Mouse (Mus musculus) C2C12 (cell line): Measurements from ENCODE around the gene Dnajc10. TPM values are rescaled to one million over a fixed set of nuclear protein-coding genes. Genes with fewer than 3 reads are reported as not detected.

Experiments used
- H3K27me3 ChIP-seq: one replicate; pipeline ENCODE4 v1.6.1; 2011; ENCODE audit not compliant: control insufficient read depth, insufficient read depth, insufficient read length
- H3K36me3 ChIP-seq: one replicate; pipeline ENCODE4 v1.6.1; 2011; ENCODE audit not compliant: control insufficient read depth, insufficient read depth
- H3K4me3 ChIP-seq: one replicate; pipeline ENCODE4 v1.5.1; 2011; ENCODE audit warnings: mild to moderate bottlenecking, control low read depth; ENCODE audit not compliant: poor library complexity, insufficient read depth, severe bottlenecking
- H3K79me2 ChIP-seq: one replicate; pipeline ENCODE4 v1.6.1; 2011; ENCODE audit not compliant: control insufficient read depth, insufficient read depth
- H3K79me3 ChIP-seq: one replicate; pipeline ENCODE4 v1.6.1; 2011; ENCODE audit warnings: low read depth, control low read depth
- H3ac ChIP-seq: one replicate; pipeline ENCODE3; 2011; ENCODE audit warnings: low read depth; ENCODE audit not compliant: control insufficient read depth, insufficient read length
- CEBPB ChIP-seq: IDR thresholded peaks from one replicate; pipeline ENCODE4 v1.6.1; 2011; ENCODE audit warnings: low read depth, mild to moderate bottlenecking, control low read depth, moderate library complexity
- CTCF ChIP-seq: IDR thresholded peaks from one replicate; pipeline ENCODE4 v1.5.1; 2011; ENCODE audit not compliant: control insufficient read depth, insufficient read depth, insufficient read length
- FOSL1 ChIP-seq: IDR thresholded peaks from one replicate; pipeline ENCODE4 v1.8.0; 2011; ENCODE audit warnings: mild to moderate bottlenecking, low read length; ENCODE audit not compliant: poor library complexity, insufficient read depth, severe bottlenecking
- MAX ChIP-seq: IDR thresholded peaks from one replicate; pipeline ENCODE4 v1.6.1; 2011; ENCODE audit warnings: mild to moderate bottlenecking, control low read depth
- MYOD1 ChIP-seq: IDR thresholded peaks from one replicate; pipeline ENCODE4 v1.6.1; 2011; ENCODE audit warnings: low read depth; ENCODE audit not compliant: control insufficient read depth, insufficient read length
- MYOG ChIP-seq: IDR thresholded peaks from one replicate; pipeline ENCODE4 v1.6.1; 2011; ENCODE audit not compliant: control insufficient read depth, insufficient read length; ENCODE audit errors: extremely low read depth
- USF1 ChIP-seq: IDR thresholded peaks from one replicate; pipeline ENCODE4 v1.6.1; 2011; ENCODE audit warnings: low read depth, mild to moderate bottlenecking, control low read depth, moderate library complexity
- long read RNA-seq, 2 experiments: library from polyadenylated mRNA; unstranded; transcript quantifications; one replicate each; pipeline ENCODE4 v2.0.0; 2019 to 2020
- polyA plus RNA-seq: library from polyadenylated mRNA; unstranded; fragments of >200 nt; fragmentation: generic; extraction: Trizol; gene quantifications from one replicate; pipeline ENCODE4 v1.2.1, GENCODE M21; 2012; ENCODE audit warnings: missing spikeins

The Dnajc10 gene
- 36.5 TPM for polyA plus RNA-seq
- long read RNA-seq, experiment 1, full-length matches to known transcripts = 58 of 84 reads
- long read RNA-seq, experiment 1, partial matches to known transcripts = 20 of 84 reads
- long read RNA-seq, experiment 1, other reads (novel, unspliced or antisense) = 6 of 84 reads
- long read RNA-seq, experiment 2, full-length matches to known transcripts = 804 of 891 reads
- long read RNA-seq, experiment 2, partial matches to known transcripts = 37 of 891 reads
- long read RNA-seq, experiment 2, other reads (novel, unspliced or antisense) = 50 of 891 reads

- Histone ChIP-seq H3ac (peak within 1 kb of the TSS; percentile 95), H3K79me2 (peaks cover 23% of the 10 kb centered on the region), H3K79me3 (peaks cover 8% of the 10 kb centered on the region), H3K4me3 (peak within 1 kb of the TSS; percentile 82), H3K27me3 (no peaks in the 10 kb centered on the region), H3K36me3 (peaks cover 23% of the 10 kb centered on the region)
- TF ChIP-seq MYOG (no peak), MAX (peak; percentile 74)
These were observed at the start of gene Dnajc10 for GRCm38 (mm10) chr2:80315242-80316161. Gene Dnajc10 (plus strand): TSS chr2:80315466.

GRCm38 (mm10) chr2:80266894-80267293 is 48.4 kb upstream of the Dnajc10 start:
- no peaks in the 10 kb centered on the region for H3K27me3 ChIP-seq
- TF ChIP-seq CTCF = peak; percentile 73
- TF ChIP-seq USF1 = no peak
- TF ChIP-seq MAX = no peak
- no peak overlapping the region for H3K4me3 ChIP-seq
- H3K36me3 ChIP-seq = no peaks in the 10 kb centered on the region
- no peak overlapping the region for H3ac ChIP-seq
- H3K79me2 ChIP-seq = no peaks in the 10 kb centered on the region
- H3K79me3 ChIP-seq = no peaks in the 10 kb centered on the region

GRCm38 (mm10) chr2:80268053-80268452 is 47.2 kb upstream of the Dnajc10 start:
- H3ac ChIP-seq = no peak overlapping the region
- no peaks in the 10 kb centered on the region for H3K79me3 ChIP-seq
- H3K27me3 ChIP-seq = no peaks in the 10 kb centered on the region
- no peaks in the 10 kb centered on the region for H3K36me3 ChIP-seq
- H3K4me3 ChIP-seq = no peak overlapping the region
- H3K79me2 ChIP-seq = no peaks in the 10 kb centered on the region
- TF ChIP-seq USF1 (no peak), MYOG (no peak), MAX (no peak), CEBPB (no peak), MYOD1 (no peak), CTCF (no peak), FOSL1 (no peak)

- Histone ChIP-seq H3K36me3 (no peaks in the 10 kb centered on the region), H3K27me3 (no peaks in the 10 kb centered on the region), H3K79me3 (no peaks in the 10 kb centered on the region), H3K79me2 (no peaks in the 10 kb centered on the region), H3ac (no peak overlapping the region), H3K4me3 (no peak overlapping the region)
- TF ChIP-seq CTCF = no peak
- TF ChIP-seq MYOD1 = no peak
- no peak for TF ChIP-seq USF1
- TF ChIP-seq CEBPB = no peak
- no peak for TF ChIP-seq MAX
- no peak for TF ChIP-seq MYOG
- TF ChIP-seq FOSL1 = no peak
These were observed 43.8 kb upstream of the Dnajc10 start for GRCm38 (mm10) chr2:80271431-80271830.

GRCm38 (mm10) chr2:80273038-80273437 is 42.2 kb upstream of the Dnajc10 start:
- Histone ChIP-seq H3K36me3 (no peaks in the 10 kb centered on the region), H3K79me3 (no peaks in the 10 kb centered on the region), H3K4me3 (no peak overlapping the region), H3K27me3 (no peaks in the 10 kb centered on the region), H3ac (no peak overlapping the region), H3K79me2 (no peaks in the 10 kb centered on the region)
- TF ChIP-seq FOSL1 (no peak), CEBPB (no peak), MYOD1 (no peak), CTCF (no peak), MAX (no peak), USF1 (no peak), MYOG (no peak)

GRCm38 (mm10) chr2:80273763-80274162 is 41.5 kb upstream of the Dnajc10 start:
- TF ChIP-seq FOSL1 = no peak
- TF ChIP-seq CEBPB = no peak
- Histone ChIP-seq H3K36me3 (no peaks in the 10 kb centered on the region), H3ac (no peak overlapping the region), H3K79me3 (no peaks in the 10 kb centered on the region), H3K4me3 (no peak overlapping the region), H3K79me2 (no peaks in the 10 kb centered on the region), H3K27me3 (no peaks in the 10 kb centered on the region)
